Comparison of ENCODE assay signal across 16 mouse cellular contexts in genomic region chr15:77017897-77018296, GRCm38 (mm10). TPM values are rescaled to one million over a fixed set of nuclear protein-coding genes. Genes with fewer than 3 reads are reported as not detected.
"Had no signal": no experiment of that assay in that cellular context is flagged by ENCODE, and none has a peak within 500 bp of the region (broad histone marks: within the 10 kb centered on the region; RNA-seq: fewer than 3 reads in every experiment).

No protein-coding gene starts in this region.

- H3K36me3 ChIP-seq: limb, embryonic 13.5 days; midbrain, embryonic 12.5 days had no signal

- ATAC-seq: midbrain, embryonic 16.5 days had no signal

- H3K27ac ChIP-seq: limb, embryonic 13.5 days; liver, embryonic 14.5 days; midbrain, embryonic 12.5 days had no signal

- H3K9ac ChIP-seq: limb, embryonic 13.5 days; liver, embryonic 14.5 days; midbrain, embryonic 12.5 days had no signal

- H3K27me3 ChIP-seq: limb, embryonic 13.5 days had no signal

- H3K4me3 ChIP-seq: limb, embryonic 13.5 days; midbrain, embryonic 12.5 days had no signal

- DNase-seq: kidney, postnatal 14 days; left cerebral cortex, postnatal 4 days; lung, adult 18-20 months; right cerebral cortex, adult 18-20 months; right cerebral cortex, postnatal 25 days; thymus, postnatal 36 days had no signal

- H3K9me3 ChIP-seq: limb, embryonic 13.5 days; midbrain, embryonic 12.5 days had no signal

- H3K4me2 ChIP-seq: limb, embryonic 13.5 days; midbrain, embryonic 12.5 days had no signal

RNA-seq across cellular contexts. Expression of gene Apol6, which starts 26.6 kb away (rescaled TPM):
- total RNA-seq: left cerebral cortex, postnatal 4 days; megakaryocyte-erythroid progenitor cell, adult 5-6 weeks had no signal
- polyA plus RNA-seq: limb, embryonic 13.5 days; liver, adult 2 months; midbrain, embryonic 12.5 days; midbrain, embryonic 16.5 days; thymus, postnatal 0 days had no signal

RNA-seq across cellular contexts. Expression of gene Mb, which starts 32.6 kb away (rescaled TPM):
- total RNA-seq: left cerebral cortex, adult 18-20 months; left cerebral cortex, postnatal 10 days; left cerebral cortex, postnatal 4 days; megakaryocyte-erythroid progenitor cell, adult 5-6 weeks had no signal
- polyA plus RNA-seq: liver, adult 2 months; midbrain, embryonic 12.5 days; small intestine, adult 2 months had no signal
